Mouse (Mus musculus) olfactory bulb, adult 2 months (tissue): ENCODE data around the gene Vmn1r61. TPM values are rescaled to one million over a fixed set of nuclear protein-coding genes. Genes with fewer than 3 reads are reported as not detected.

Experiments used
- H3K27ac ChIP-seq: fragments of 200-500 bp; 2 replicates; pipeline ENCODE4 v1.5.1; 2012; ENCODE audit warnings: low read depth, low read length; ENCODE audit not compliant: insufficient read depth
- H3K4me1 ChIP-seq: fragments of 200-500 bp; 2 replicates; pipeline ENCODE4 v1.6.1; 2012; ENCODE audit warnings: low read length; ENCODE audit not compliant: control insufficient read depth, insufficient read depth
- H3K4me3 ChIP-seq: fragments of 200-500 bp; 2 replicates; pipeline ENCODE4 v1.5.1; 2012; ENCODE audit warnings: mild to moderate bottlenecking, low read depth, low read length, moderate library complexity; ENCODE audit not compliant: insufficient read depth
- CTCF ChIP-seq: fragments of 200-500 bp; IDR thresholded peaks from 2 replicates; pipeline ENCODE4 v1.5.1; 2012; ENCODE audit warnings: low read depth, mild to moderate bottlenecking, low read length, moderate library complexity; ENCODE audit not compliant: insufficient read depth
- POLR2A ChIP-seq: fragments of 200-500 bp; IDR thresholded peaks from 2 replicates; pipeline ENCODE4 v1.6.1; 2012; ENCODE audit warnings: mild to moderate bottlenecking, low read depth, low read length, moderate library complexity; ENCODE audit not compliant: insufficient read depth
- polyA plus RNA-seq: library from polyadenylated mRNA; stranded (reverse); fragments of >200 nt; gene quantifications from 2 replicates; pipeline ENCODE4 v1.2.4, GENCODE M21; 2012; ENCODE audit warnings: low replicate concordance; ENCODE audit not compliant: missing spikeins, insufficient read depth, insufficient read length

Gene Vmn1r61
- polyA plus RNA-seq, result not detected in 2 replicates

GRCm38 (mm10) chr7:5613195-5613594 is at the start of gene Vmn1r61:
Vmn1r61 (minus strand) TSS chr7:5613295.
- TF ChIP-seq POLR2A (no peak), CTCF (no peak)
- no peak within 1 kb of the TSS for H3K4me3 ChIP-seq
- no peaks in the 10 kb centered on the region for H3K4me1 ChIP-seq
- no peak within 1 kb of the TSS for H3K27ac ChIP-seq

Other genes starting within 250 kb of the Vmn1r61 start
- not detected in 2 replicates for gene Vmn1r58, start 199.9 kb downstream of the Vmn1r61 start, polyA plus RNA-seq
- gene Vmn1r59, start 156.5 kb downstream of the Vmn1r61 start, polyA plus RNA-seq, result not detected in 2 replicates
- gene Vmn2r28, start 119.3 kb downstream of the Vmn1r61 start, polyA plus RNA-seq, result not detected in 2 replicates
- gene Vmn1r60, start 66.0 kb downstream of the Vmn1r61 start, polyA plus RNA-seq, result not detected in 2 replicates
- not detected in 2 replicates for gene Vmn1r62, start 60.3 kb upstream of the Vmn1r61 start, polyA plus RNA-seq
- not detected in 2 replicates for gene Vmn1r63, start 192.2 kb upstream of the Vmn1r61 start, polyA plus RNA-seq